Mouse (Mus musculus) testis, postnatal 10 days (tissue): ENCODE data around the gene Itpa.

Source experiments
- DNase-seq: peaks from one replicate; pipeline ENCODE4 v3.0.0; 2021; ENCODE audit warnings: low spot score

The Itpa gene

DNA sequence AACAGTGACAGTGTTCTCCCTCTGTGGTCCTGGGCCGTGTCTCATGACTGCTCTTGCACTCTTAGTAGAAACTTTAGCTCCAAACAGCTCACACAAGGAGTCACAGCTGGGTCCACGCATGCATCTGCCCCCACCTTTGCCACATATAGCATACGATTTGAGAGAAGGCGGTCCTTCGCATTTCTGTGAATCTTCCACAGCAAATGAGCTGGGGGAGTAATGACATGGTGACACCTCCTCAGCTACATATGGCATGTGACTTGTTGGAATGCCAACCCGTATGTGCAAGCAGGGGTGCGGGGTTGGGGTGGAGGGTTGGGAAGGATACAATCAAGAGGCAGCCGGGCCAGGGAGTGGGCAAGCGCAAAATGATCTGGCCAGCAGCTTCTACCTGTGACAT, 10.9 kb upstream of the Itpa start:
- DNase-seq = no peak

GRCm38 (mm10) chr2:130657541-130657940, 9.9 kb upstream of the Itpa start:
- DNase-seq = no peak

GRCm38 (mm10) chr2:130658530-130658929, 8.9 kb upstream of the Itpa start:
- no peak for DNase-seq

- DNase-seq = no peak
Observed at GRCm38 (mm10) chr2:130663342-130663741, 4.1 kb upstream of the Itpa start.

GRCm38 (mm10) chr2:130664102-130664701, 3.2 kb upstream of the Itpa start, which contains the start of gene Ddrgk1:
Gene Ddrgk1, minus strand, starts transcription at chr2:130664659.
- DNase-seq = peak; percentile 96

DNA sequence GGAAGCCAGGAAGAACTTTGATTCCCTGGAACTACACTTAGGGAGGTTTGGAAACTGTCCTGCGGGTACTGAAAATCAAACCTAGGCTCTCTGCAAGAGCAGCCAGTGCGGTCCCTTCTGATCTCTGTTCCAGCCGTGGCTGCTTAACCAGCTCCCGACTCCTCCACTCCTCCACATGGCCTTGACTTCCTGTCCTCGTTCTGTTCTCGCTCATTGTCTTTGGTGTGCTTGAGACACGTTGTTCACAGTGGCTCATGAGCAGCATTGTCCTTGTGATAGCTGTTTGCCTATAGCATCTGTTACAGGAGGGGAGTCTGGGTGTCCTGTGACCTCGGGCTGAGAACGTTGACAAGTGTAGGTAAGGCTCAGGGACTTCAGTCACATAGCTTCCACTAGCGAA, 9.8 kb downstream of the Itpa start:
- DNase-seq = peak; percentile 60

DNA sequence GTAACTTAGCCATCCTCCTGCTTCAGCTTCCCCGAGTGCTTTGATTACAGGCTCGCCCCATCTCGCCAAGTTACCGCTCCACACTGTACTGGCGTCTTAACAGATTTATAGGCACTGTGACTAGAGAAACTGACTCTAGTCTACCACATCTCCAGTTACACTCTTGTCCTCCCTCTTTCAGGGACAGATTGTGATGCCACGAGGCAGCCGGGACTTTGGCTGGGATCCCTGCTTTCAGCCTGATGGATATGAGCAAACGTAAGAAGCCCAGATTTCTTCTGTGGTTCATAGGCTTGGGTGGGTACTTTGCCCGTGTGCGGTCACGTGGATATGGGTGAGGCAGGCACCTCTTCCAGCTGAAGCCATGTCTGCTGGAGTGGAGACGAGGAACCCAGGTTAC, 11.7 kb downstream of the Itpa start:
- no peak for DNase-seq

DNA sequence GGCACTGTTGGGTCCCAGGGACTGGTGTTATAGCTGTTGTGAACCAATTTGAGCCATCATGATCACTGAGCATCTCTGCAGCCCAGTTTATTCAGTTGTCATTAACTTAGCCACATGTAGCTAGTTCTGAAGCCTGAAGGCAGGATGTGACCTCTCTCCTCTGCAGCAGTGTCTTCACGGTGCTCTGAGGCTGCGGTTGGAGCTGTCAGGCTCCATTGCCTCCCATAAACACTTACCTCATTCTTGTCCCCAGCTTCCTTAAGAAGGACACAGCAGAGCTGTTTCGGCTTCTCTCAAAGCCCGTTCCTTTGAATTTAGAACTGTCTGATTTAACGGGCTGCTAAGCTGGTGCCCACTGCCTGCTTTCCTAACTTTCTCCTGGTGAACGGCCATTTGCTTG, 12.5 kb downstream of the Itpa start:
- DNase-seq = no peak

DNA sequence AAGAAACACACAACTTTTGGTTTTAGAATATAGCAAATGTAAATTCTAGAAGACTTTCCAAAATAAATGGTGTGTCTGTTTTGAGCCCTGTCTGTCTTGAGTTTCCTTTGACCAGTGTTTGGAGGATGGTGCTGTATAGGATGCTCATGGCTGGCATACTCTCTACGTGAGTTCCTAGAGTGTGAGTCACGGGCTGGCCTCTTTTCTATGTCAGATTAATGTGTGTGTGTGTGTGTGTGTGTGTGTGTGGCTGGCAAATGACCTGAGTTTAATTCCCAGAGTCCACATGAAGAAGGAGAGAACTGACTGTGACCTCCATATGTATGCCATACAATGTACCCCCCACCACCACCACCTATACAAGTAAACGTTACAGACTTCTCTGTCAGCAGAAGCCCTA, 14.1 kb downstream of the Itpa start:
- no peak for DNase-seq

GRCm38 (mm10) chr2:130685426-130685825, 18.0 kb downstream of the Itpa start:
- DNase-seq = no peak

- DNase-seq = no peak
Observed at GRCm38 (mm10) chr2:130689011-130689410, 21.6 kb downstream of the Itpa start.

- DNase-seq = no peak
Observed at GRCm38 (mm10) chr2:130693563-130693962, 26.2 kb downstream of the Itpa start.

DNA sequence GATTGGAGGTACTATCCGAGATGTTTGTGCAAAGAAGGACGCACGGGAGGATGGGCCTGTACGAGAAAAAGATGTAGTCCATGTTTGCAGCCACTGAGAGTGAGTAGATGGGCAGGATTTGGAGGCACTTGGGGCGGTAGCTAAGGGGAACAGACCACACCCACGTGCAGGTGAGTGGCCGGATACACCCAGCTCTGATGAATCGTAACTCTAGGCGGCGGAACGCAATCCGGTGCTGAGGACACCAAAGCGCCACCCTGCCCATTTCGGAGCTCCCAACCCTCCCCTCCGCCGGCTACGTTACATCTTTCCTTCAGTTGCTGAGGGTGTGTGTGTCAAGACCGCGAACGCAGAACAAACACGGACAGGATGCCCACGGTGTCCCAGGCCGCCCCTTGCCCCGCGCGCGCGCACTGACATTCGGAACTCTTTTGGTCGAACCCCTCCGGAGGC, 29.3 kb downstream of the Itpa start:
- peak; percentile 55 for DNase-seq

DNA sequence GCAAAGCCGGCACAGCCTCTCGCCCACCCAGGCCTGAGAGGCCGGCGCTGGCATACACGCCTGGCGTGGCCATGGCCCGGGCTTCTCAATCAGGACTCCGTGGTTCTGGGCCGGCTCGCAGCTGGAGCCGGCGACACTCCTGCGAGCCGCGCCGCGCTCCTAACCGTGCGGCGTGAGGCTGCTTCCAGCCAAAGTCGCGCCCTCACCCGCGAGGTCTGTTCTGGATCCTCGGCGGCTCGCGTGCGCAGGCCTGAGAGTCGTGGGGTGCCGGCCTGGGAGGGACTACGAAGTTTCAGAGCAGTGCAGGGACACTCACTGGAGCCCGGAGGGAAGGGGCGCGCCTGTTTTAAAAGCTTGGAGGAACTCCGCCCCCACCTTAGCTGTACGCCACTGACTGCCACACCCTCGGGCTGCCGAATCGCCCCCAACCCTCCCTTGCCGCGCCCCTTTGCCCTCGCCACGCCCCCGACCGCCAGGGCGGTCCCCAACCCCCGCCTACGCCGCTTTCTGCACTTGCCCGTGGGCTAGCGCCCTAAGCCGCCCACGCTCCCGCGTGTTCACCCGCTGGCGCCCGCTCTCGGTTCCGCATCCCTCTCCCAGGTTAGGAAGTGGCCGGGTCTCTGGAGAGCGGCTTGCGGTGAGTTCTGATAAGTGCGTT, 29.9 kb downstream of the Itpa start, which contains the start of gene Slc4a11:
TSS of gene Slc4a11 (minus strand) at position 367 of the 658 bp plus-strand sequence.
- peak; percentile 82 for DNase-seq

- DNase-seq = no peak
Observed at GRCm38 (mm10) chr2:130697821-130698266, 30.4 kb downstream of the Itpa start.

DNA sequence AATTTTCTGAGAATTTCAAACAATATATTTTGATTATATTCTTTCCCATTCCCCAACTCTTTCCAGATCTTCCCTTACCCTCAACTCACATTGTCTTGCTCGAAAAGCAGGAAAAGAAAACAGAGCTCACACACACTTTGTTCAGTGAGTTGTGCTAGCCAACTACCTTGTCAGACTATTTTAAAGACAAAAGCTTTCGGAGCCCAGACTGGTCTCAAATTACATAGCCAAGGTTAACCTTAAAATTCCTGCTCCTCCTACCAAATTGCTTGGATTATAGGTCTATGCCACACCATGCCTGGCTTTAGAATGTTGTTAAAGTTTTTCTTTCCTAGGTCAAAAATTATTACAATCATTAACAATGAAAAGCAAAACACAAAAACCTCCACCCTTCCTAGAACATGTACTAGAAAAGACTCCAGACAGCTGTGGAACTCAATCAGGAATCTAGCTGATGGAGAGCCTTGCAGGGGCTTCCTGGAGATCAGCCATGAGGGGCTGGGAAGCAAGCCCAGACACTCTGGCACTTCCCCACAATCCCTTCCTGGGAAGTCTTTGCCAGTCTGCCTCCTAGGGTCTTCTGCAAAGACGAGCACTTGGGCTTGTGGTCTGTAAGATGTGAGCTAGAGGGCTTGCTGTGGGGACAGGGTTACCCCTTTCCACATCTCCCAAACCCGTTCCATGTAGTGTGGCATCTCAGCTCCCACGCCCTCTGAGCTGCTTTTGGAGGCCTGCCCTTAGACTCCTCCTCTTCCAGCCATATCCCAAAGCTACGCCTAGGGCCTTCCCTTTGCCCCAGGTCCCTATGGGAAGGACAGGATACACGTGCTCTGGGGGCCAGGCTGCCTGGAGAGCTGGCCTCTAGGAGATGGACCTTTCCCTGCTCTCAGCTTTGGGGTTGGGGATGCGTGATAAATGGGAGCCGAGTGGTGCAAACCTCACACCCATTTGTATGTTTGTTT, 36.9 kb downstream of the Itpa start:
- DNase-seq = no peak

- no peak for DNase-seq
Observed at GRCm38 (mm10) chr2:130705178-130705577, 37.8 kb downstream of the Itpa start.

- no peak for DNase-seq
Observed at GRCm38 (mm10) chr2:130706602-130707001, 39.2 kb downstream of the Itpa start.

DNA sequence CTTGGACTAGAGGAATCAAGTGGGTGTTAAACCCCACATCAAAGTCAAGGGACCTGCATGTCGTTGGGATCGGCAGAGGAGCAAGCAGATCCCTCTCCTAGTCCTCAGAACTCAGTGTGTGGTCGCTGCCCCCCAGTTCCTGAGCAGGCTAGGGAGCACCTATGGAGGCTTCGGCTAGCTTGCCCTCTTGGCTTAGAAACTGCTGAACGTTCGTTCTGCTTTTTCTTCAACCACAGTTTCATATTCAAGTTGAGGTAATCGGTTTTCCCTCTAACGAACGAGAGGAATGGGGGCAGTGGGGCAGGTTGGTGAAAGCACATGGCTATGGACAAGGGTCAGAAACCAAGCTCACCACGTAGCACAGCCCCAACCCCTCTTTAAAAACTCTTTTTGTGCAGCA, 39.6 kb downstream of the Itpa start:
- no peak for DNase-seq

GRCm38 (mm10) chr2:130717951-130718350, 50.5 kb downstream of the Itpa start:
- no peak for DNase-seq

DNA sequence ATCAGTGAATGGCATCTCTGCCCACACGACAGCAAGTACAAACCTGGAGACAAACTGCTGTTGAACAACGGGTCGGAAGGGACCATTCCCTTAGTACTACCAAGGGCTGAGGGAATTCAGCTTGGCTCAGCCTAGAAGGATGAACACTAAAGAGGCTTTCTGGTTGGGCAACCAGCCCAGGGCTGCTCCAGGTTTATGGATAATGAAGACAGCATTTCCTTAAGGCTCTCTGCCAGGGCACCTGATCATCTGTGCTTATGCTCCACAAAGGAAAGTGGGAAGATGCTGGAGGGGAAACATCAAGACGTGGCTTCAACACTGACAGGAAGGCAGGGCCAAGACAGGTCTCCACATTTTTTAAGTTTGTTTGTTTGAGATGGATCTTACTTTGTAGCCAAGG, 57.0 kb downstream of the Itpa start:
- no peak for DNase-seq

- no peak for DNase-seq
Observed at GRCm38 (mm10) chr2:130727752-130728151, 60.3 kb downstream of the Itpa start.
